Mouse (Mus musculus) intestine, embryonic 15.5 days (tissue): Measurements from ENCODE around the gene Rap1b. TPM values are rescaled to one million over a fixed set of nuclear protein-coding genes. Genes with fewer than 3 reads are reported as not detected.

Source experiments
- ATAC-seq: fragments of 200-750 bp; cut with Nextera tagmentation; 2 replicates; pipeline ENCODE4 v1.8.0; 2017; ENCODE audit warnings: moderate TSS enrichment, moderate library complexity
- H3K27ac ChIP-seq: fragments of 300-500 bp; sonication (generic); 2 replicates; pipeline ENCODE4 v1.5.1; 2015; ENCODE audit warnings: mild to moderate bottlenecking, inconsistent platforms
- H3K27me3 ChIP-seq: fragments of 300-500 bp; sonication (generic); replicated peaks from 2 replicates; pipeline ENCODE4 v1.6.1; 2015; ENCODE audit warnings: inconsistent platforms
- H3K36me3 ChIP-seq: fragments of 300-500 bp; sonication (generic); 2 replicates; pipeline ENCODE4 v1.6.1; 2015; ENCODE audit warnings: inconsistent platforms
- H3K4me1 ChIP-seq: fragments of 300-500 bp; sonication (generic); replicated peaks from 2 replicates; pipeline ENCODE4 v1.6.1; 2015; ENCODE audit warnings: inconsistent platforms
- H3K4me2 ChIP-seq: fragments of 300-500 bp; sonication (generic); replicated peaks from 2 replicates; pipeline ENCODE4 v1.6.1; 2015; ENCODE audit warnings: mild to moderate bottlenecking, inconsistent platforms
- H3K4me3 ChIP-seq: fragments of 300-500 bp; sonication (generic); replicated peaks from 2 replicates; pipeline ENCODE4 v1.5.1; 2015; ENCODE audit warnings: inconsistent platforms
- H3K9ac ChIP-seq: fragments of 300-500 bp; sonication (generic); 2 replicates; pipeline ENCODE4 v1.6.1; 2015; ENCODE audit warnings: inconsistent platforms
- H3K9me3 ChIP-seq: fragments of 300-500 bp; sonication (generic); 2 replicates; pipeline ENCODE4 v1.6.1; 2016; ENCODE audit warnings: inconsistent platforms
- WGBS: fragments of 180-500 bp; shearing (Covaris S2); methylation state at CpG from one replicate; pipeline ENCODE4 v1.1.7; 2015; 5-methylcytosine and 5-hydroxymethylcytosine counted together
- polyA plus RNA-seq: library from polyadenylated mRNA; unstranded; fragments of >200 nt; fragmentation: Nextera tagmentation; extraction: Ambion mirVana; gene quantifications from 2 replicates; pipeline ENCODE4 v1.2.1, GENCODE M21; 2015

Gene Rap1b
- polyA plus RNA-seq, 1 experiment from 2014 or later, result 180 TPM

DNA sequence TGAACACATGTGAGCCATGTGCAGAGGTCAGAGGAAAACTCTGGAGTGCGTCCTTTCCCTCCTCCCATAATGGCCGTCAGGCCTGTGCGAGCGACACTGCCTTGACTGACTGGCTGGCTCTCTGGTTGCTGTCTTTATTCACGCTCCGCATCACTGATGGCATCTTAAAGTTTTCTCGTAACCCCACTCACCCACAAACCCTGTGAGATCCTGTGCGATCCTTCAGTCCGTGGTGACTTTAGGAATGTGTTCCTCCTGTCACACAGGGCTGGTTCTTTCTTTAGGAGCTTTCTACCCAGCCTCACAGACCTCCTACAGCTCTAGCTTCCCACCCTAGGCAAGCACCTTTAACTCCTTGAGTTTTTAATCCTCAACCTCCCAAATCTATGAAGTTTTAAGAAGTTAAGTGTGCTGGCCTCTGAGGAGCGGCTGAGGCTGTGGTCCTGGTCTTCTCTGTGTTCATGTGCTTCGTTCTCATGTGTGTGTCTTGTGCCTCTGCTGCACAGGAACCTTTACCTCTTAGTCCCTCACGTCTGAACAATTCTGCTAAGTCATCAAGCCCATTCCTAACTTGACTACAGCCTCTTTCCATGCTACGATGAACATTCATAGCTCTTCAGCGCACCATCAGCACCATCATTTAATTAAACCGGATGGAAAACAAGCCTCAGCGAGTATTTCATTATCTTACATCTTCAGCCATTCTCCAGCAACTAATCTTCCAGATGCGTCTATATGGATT is 73.3 kb downstream of the Rap1b start:
- 91% methylated on average over 17 of the region's 17 CpGs for WGBS
- Histone ChIP-seq H3K9ac (no peak overlapping the region), H3K9me3 (no peaks in the 10 kb centered on the region), H3K4me2 (no peak overlapping the region), H3K27ac (no peak overlapping the region), H3K36me3 (peaks cover 53% of the 10 kb centered on the region), H3K27me3 (no peaks in the 10 kb centered on the region), H3K4me3 (no peak overlapping the region), H3K4me1 (no peaks in the 10 kb centered on the region)
- ATAC-seq, result no peak

DNA sequence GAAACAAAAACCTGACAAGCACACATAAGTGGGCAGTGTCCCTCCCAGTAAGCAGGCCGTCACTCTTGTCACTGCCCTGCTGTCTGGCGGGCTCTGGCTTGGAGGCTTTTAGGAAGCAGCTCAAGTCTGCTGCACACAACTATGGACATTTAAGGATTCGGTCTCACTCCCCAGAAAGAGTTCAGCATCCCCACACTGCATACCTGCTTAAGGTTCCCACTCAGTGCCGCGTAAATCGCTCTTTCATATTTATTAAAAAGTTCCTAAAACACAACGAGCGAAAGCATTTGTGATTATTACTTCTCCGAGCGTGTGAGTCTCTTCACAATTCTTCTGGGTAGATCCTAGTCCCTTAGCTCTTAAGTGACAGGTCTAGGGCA is 74.7 kb downstream of the Rap1b start:
- Histone ChIP-seq H3K4me2 (no peak overlapping the region), H3K4me3 (no peak overlapping the region), H3K27ac (no peak overlapping the region), H3K36me3 (peaks cover 53% of the 10 kb centered on the region), H3K9ac (no peak overlapping the region), H3K27me3 (no peaks in the 10 kb centered on the region), H3K9me3 (no peaks in the 10 kb centered on the region), H3K4me1 (no peaks in the 10 kb centered on the region)
- 95% methylated on average over 10 of the region's 10 CpGs for WGBS
- no peak for ATAC-seq

DNA sequence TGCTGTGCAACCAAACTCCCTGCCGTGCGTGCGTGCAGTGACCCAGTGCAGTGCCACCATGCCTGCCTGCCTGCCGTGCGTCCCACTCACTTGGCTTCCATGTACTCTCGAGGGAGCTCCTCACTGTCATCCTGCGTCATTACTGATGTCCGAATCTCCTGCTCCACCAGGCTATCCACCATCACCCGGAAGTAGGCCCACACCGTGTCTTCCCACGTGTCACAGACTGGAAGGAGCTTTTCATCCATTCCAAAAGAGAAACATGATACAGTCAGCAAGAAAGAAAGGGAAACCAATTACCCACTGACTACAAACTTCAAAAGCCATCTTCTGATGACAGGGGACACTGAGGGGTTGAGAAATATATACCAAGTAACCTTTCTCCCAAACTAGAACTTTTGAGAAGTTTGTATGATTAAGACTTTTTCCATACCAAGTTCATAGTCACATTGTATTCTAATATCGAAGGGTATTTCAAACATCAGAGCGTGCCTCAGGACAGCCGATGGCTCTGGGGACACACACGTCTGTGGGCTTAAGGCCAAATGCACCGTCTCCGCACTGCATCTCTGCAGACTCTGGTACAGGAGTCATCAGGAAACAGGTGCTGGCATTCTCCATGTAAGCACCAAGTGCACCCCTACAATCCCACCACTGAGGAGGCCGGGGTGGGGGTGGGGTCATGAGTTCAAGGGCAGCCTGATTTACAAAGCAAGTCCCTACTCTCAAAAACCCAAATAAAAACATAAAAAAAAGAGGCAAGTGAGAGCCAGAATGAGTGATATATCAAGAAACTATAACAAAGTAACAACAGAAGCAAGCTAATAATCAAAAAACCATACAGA is 75.3 kb downstream of the Rap1b start:
- Histone ChIP-seq H3K9ac (no peak overlapping the region), H3K4me1 (no peaks in the 10 kb centered on the region), H3K27me3 (no peaks in the 10 kb centered on the region), H3K4me2 (no peak overlapping the region), H3K36me3 (peaks cover 53% of the 10 kb centered on the region), H3K4me3 (no peak overlapping the region), H3K9me3 (no peaks in the 10 kb centered on the region), H3K27ac (no peak overlapping the region)
- WGBS, result 94% methylated on average over 18 of the region's 18 CpGs
- no peak for ATAC-seq

DNA sequence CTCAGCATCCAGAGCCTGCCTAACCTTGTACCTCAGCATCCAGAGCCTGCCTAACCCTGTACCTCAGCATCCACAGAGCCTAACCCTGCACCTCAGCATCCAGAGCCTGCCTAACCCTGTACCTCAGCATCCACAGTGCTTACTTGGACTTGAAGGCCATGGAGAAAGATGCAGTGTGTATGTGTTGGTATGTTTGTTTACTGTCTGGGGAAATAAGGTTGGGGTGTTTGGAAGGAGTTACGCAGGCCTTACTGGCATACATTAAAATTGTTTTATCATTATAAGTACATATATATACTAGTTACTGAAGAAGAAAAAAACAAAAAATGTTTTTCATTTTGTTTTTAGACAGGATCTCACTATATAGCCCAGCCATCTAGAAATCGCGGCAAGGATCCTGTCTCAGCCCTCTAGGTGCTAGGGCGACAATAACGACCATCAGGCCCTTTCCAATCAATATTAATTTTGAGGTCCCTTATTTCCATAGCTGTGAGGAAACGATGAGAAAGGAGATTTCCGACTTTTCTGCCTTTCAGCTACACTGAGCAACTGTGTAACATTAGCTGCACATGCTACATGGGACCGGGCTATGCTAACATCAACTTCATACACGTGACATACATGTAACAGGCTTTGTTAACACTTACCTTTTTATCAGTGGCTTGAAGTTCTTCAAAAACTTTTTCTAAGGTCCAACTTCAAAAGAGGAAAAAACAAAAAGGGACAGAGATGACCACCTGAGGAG is 76.1 kb downstream of the Rap1b start:
- Histone ChIP-seq H3K4me2 (no peak overlapping the region), H3K4me1 (no peaks in the 10 kb centered on the region), H3K4me3 (no peak overlapping the region), H3K9me3 (no peaks in the 10 kb centered on the region), H3K27me3 (no peaks in the 10 kb centered on the region), H3K9ac (no peak overlapping the region), H3K27ac (no peak overlapping the region), H3K36me3 (peaks cover 52% of the 10 kb centered on the region)
- no peak for ATAC-seq
- 93% methylated on average over 9 of the region's 9 CpGs for WGBS

DNA sequence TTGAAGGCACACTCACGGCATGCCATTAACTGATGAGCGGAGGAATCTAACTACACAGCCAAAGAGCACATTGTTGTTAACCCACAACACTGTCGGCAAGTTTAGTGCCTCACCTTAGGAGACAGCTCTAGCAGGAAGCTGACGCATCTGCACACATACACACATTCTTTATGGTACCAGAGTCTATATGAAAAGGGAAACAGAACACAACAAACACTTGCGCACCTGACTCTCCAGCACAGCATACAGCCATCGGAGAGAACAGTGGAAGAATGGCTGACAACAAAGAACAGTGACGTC is 77.7 kb downstream of the Rap1b start:
- no peaks in the 10 kb centered on the region for H3K27me3 ChIP-seq
- H3K4me1 ChIP-seq, result no peaks in the 10 kb centered on the region
- no peak overlapping the region for H3K4me2 ChIP-seq
- no peaks in the 10 kb centered on the region for H3K9me3 ChIP-seq
- H3K9ac ChIP-seq, result no peak overlapping the region
- no peak for ATAC-seq
- peaks cover 41% of the 10 kb centered on the region for H3K36me3 ChIP-seq
- no peak overlapping the region for H3K4me3 ChIP-seq
- WGBS, result 90% methylated on average over 7 of the region's 7 CpGs
- no peak overlapping the region for H3K27ac ChIP-seq

DNA sequence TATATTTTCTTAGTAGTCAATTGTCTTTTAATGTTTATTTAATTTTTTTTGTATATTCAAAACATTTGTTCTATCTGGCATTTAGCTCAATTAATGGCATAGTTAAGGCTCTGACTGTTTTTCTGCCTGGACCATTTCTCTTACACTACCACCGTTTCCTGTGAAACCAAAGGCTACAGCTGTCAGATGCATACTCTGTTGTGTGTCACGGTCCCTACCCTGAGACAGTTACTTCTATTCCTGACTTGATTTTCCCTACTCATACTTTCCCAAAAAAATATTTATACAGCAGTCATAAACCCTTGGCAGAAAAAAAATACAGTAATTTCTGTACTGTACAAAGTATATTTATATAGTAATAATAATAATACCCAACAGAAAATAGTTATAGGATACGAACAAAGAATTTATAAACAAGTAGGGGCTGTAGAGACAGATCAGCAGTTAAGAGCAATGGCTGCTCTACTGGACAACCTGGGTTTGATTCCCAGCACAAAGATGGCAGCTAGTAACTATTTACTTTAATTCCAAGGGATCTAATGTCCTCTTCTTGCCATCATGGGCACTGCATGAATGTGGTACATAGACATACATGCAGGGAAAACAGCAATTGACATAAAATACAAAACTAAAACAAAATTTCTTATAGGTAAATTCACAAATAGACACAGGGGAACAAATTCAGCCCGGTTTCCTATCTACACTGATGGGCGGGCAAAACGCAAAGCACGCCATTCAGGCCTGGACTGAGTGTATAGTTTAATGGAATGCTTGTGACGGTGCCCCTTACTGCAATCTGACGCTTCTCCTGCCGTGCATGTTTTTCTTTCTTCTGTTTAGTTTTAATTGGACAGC is 78.3 kb downstream of the Rap1b start:
- H3K36me3 ChIP-seq, result peaks cover 39% of the 10 kb centered on the region
- 85% methylated on average over 10 of the region's 10 CpGs for WGBS
- H3K9ac ChIP-seq, result no peak overlapping the region
- no peak for ATAC-seq
- no peaks in the 10 kb centered on the region for H3K4me1 ChIP-seq
- no peak overlapping the region for H3K27ac ChIP-seq
- H3K27me3 ChIP-seq, result no peaks in the 10 kb centered on the region
- no peak overlapping the region for H3K4me3 ChIP-seq
- H3K4me2 ChIP-seq, result no peak overlapping the region
- H3K9me3 ChIP-seq, result no peaks in the 10 kb centered on the region

DNA sequence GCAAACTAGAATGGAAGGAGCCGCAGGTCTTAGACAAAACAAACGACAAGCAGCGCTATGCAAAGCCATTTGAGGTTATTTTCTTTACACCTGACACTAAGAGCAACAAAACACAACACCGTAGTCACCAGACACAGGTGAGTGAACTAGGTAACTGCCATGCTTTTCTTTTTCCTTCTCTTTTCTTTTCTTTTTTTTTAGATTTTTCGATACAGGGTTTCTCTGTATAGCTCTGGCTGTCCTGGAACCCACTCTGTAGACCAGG is 79.0 kb downstream of the Rap1b start:
- 90% methylated on average over 5 of the region's 5 CpGs for WGBS
- H3K27me3 ChIP-seq, result no peaks in the 10 kb centered on the region
- H3K4me1 ChIP-seq, result no peaks in the 10 kb centered on the region
- no peak overlapping the region for H3K27ac ChIP-seq
- no peak for ATAC-seq
- H3K9ac ChIP-seq, result no peak overlapping the region
- peaks cover 35% of the 10 kb centered on the region for H3K36me3 ChIP-seq
- no peak overlapping the region for H3K4me2 ChIP-seq
- no peak overlapping the region for H3K4me3 ChIP-seq
- no peaks in the 10 kb centered on the region for H3K9me3 ChIP-seq

DNA sequence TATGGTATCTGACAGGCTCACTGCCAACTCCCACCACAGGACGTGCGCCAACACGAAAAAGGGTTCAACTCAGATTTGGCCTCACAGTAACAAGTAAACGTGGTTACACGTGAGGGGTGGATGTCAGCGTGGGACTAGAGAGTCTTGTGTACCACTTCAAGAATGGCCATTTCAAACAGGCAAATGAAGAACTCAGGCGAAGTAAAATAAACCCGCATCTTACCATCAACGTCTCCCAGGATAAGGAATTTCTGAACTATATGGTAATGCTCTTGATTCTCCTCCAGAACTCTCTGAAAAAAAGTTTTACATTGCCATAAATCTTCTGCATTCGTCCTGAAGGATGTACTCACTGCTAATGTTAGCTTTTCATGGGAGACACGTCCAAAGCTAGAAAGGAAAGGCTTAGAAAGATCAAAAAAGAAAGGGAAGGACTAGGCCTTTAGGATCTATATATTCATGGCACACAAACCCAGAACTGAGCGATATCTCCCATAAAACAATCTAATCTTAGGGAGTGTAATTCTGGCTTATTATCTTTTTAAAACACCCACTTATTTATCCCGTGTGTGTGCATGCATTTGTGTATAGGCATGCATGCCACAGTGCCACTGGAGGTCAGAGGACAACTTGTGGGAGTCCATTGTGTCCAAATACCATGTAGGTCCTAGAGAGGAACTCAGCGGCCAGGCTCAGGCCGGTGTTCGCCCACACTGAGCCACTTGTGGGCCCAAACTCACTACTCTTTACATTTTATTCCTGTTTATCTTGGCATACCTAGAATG is 79.5 kb downstream of the Rap1b start:
- Histone ChIP-seq H3K27ac (no peak overlapping the region), H3K4me2 (no peak overlapping the region), H3K9me3 (no peaks in the 10 kb centered on the region), H3K4me1 (no peaks in the 10 kb centered on the region), H3K27me3 (no peaks in the 10 kb centered on the region), H3K36me3 (peaks cover 31% of the 10 kb centered on the region), H3K4me3 (no peak overlapping the region), H3K9ac (no peak overlapping the region)
- 91% methylated on average over 16 of the region's 16 CpGs for WGBS
- no peak for ATAC-seq

DNA sequence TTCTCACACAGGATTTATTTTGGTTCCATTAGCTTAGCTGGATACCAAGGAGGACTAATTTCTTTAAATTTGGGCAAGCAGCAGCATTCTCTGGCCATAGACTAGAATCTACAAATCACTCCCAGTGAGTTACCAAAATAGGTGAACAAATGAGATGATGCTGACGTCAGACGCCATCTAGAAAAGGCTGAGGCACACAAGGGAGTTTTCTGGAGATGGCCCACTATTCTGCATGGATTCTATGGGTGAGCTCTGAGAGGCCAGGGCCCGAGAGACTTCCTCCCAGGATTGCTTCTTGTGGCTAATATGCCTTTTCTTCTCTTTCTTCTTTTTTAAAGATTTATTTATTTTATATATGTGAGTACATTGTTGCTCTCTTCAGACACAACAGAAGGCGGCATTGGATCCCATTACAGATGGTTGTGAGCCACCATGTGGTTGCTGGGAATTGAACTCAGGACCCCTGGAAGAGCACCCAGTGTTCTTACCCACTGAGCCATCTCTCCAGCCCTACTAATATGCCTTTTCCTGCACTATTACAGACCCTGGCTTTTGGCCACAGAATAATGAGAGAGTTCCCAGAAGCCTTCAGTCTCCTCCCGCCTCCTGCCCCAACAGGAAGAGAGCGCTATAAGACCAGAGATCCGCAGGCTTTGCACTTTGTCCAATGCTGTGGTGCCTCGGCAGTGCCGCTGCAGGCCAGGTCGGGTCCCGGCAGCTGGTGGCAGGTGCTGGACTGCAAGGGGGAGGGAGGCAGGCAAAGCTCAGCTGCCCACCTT is 80.5 kb downstream of the Rap1b start:
- no peak overlapping the region for H3K27ac ChIP-seq
- no peak overlapping the region for H3K4me3 ChIP-seq
- no peaks in the 10 kb centered on the region for H3K9me3 ChIP-seq
- 93% methylated on average over 11 of the region's 11 CpGs for WGBS
- H3K27me3 ChIP-seq, result no peaks in the 10 kb centered on the region
- H3K4me2 ChIP-seq, result no peak overlapping the region
- no peaks in the 10 kb centered on the region for H3K4me1 ChIP-seq
- H3K9ac ChIP-seq, result no peak overlapping the region
- peaks cover 33% of the 10 kb centered on the region for H3K36me3 ChIP-seq
- no peak for ATAC-seq

DNA sequence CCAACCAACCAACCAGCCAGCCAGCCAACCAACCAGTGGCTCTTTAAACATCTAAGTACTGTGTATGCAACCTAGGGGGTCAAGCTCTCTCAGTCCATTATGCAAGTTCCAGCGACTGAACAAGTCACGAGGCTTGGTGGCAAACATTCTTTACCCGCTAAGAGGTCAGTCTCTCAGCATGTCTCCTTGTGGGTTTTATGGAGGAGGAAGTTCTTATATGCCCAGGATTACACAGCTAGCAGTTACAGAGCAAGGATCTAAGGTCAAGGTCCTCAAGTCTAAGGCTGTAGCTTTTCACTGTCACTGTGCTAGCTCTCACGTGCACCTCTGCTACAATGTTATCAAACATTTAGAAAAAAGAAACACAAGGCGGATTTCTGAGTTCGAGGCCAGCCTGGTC is 81.2 kb downstream of the Rap1b start:
- Histone ChIP-seq H3K27ac (no peak overlapping the region), H3K4me1 (no peaks in the 10 kb centered on the region), H3K9me3 (no peaks in the 10 kb centered on the region), H3K27me3 (no peaks in the 10 kb centered on the region), H3K4me2 (no peak overlapping the region), H3K36me3 (peaks cover 29% of the 10 kb centered on the region), H3K9ac (no peak overlapping the region), H3K4me3 (no peak overlapping the region)
- no peak for ATAC-seq
- WGBS, result 84% methylated on average over 6 of the region's 6 CpGs
